Mouse (Mus musculus) kidney, adult 2 months (tissue): ENCODE measurements around the gene Dync1i2.

ENCODE experiments used
- CTCF ChIP-seq: fragments of 200-500 bp; conservative IDR thresholded peaks from 2 replicates; pipeline ENCODE4 v1.5.1; 2011; ENCODE audit warnings: low read depth, mild to moderate bottlenecking, control low read depth, low read length, moderate library complexity, mixed read lengths; ENCODE audit not compliant: insufficient read depth, insufficient read length
- POLR2A ChIP-seq: fragments of 200-500 bp; IDR thresholded peaks from one replicate; pipeline ENCODE4 v1.6.1; 2011; ENCODE audit warnings: low read depth, low read length, control low read depth

DNA sequence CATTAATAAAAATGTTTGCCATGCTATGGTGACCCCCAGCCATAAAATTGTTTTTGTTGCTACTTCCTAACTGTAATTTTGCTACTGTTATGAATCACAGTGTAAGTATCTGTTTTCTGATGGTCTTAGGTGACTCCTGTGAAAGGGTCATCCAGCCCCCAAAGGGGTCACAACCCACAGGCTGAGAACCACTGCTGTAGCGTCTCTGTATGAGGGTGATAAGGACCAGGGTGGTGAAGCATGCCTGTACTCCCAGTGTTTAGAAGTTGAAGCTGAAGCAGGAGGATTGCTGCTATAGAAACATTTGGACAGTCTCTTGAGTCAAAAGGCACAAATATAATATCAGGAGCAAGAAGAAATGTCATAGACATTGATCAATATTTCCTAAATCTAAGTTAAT, 57.8 kb downstream of the Dync1i2 start:
- no peak for TF ChIP-seq POLR2A
- no peak for TF ChIP-seq CTCF
